Mouse (Mus musculus) gastrocnemius, adult 18-20 months (tissue): Measurements from ENCODE around the gene Cfap221. TPM values are rescaled to one million over a fixed set of nuclear protein-coding genes. Genes with fewer than 3 reads are reported as not detected.

ENCODE experiments used
- DNase-seq: peaks from one replicate; pipeline ENCODE4 v3.0.0; 2021; ENCODE audit warnings: low spot score
- total RNA-seq, 2 experiments: library from RNA; stranded (reverse); gene quantifications; 2 replicates each; pipeline ENCODE4 v1.2.3; 2021

Cfap221 gene
- total RNA-seq, 2 experiments from 2014 or later, result not detected

DNA sequence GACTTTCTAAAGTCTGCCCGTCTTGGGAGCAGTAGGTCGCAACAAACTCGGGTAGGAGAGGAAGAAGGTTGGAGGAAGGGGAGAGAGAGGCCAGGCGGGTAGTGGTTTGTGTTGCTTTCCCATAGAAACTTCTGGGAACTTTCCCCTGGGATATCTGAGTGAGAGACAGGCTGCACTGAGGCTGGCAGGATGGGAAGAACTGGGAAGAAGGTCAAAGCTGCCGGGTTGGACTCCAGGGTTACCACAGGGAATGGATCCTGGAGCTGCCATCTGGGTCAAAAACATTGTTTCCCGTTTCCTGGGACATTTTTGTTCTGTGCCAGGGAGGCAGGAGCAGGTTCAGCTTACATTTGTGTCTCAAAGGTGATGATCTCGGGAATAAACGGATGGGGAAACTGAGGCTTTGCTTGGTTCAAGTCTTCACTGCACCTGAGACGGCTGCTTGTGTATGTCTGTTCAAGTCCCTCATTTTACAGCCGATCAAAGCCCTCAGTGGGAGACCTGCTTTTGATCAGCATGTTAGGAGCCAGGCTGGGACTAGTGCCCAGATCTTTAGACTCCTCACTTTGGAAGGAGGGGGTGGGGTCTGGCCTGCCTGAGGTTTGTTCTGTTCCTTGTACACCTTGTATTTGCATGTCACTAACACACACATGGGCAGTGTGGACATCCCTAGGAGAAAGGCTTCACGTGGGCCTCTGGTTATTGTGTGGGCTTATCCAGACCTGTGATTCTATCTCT, 11.0 kb upstream of the Cfap221 start:
- no peak for DNase-seq

DNA sequence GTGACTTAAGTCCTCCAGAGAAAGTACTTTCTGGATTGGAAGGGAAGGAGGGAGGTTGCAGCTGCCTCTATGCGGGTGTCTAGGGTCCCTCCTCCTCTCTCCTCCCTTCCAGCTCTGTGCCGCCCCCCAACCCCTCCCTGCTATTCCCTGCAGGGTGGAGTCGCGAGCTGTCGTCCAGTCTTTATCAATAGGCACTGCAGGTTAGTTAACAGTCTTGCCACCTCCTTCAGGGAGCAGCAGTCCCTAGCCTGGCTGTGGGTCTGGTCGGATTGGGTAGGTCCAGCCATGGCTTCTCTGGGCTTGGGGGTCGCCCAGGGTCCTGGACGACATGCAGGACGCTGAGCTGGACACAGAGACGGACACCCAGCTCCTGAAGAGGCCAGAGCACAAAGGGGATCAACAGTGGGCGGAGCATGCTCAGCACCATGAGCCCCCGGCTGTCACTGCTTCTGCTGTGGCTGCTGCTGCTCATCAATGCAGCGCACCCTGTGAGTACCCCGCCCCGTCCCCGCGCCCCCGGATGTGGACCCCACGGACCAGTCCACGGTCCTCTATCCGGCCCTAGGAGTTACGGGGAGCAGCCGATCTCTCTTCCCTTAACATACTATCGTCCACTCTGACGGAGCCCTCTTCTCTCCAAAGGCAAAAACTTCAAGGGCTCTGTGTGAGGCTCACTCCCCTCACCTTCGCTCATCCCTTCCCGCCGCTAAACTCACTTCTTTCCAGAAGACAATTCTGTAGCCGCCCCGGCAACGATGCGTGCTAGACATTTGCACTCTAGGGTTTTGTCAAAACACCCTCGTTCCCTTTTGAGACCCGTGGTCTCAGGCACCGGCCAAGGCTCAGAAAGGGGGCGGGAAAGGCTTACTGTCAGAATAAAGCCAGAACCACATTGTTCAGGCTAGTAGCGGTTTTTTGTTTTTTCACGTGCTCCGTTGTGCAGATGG, 10.1 kb upstream of the Cfap221 start, which contains the start of gene Sctr:
Sctr (plus strand) TSS at position 51 of the 947 bp plus-strand sequence.
- DNase-seq, result no peak

DNA sequence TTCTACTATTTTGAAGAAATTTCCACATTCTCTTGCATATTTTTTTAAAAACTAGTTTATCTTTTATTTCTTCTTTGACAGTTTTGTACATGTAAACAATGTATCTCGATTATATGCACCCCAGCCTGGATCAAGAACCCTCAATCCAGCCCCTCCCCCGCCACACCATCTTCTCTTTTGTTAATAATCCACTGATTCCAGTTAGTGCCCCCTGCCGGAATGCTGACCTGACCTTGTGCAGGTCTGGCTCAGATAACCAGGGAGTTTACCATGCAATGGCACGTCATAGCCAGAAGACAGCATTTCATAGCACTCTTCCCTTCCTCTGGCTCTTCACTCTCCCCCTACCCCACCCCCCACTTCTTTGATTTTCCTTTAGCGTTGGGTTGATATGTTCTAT, 610 bp upstream of the Cfap221 start:
- DNase-seq, result no peak

DNA sequence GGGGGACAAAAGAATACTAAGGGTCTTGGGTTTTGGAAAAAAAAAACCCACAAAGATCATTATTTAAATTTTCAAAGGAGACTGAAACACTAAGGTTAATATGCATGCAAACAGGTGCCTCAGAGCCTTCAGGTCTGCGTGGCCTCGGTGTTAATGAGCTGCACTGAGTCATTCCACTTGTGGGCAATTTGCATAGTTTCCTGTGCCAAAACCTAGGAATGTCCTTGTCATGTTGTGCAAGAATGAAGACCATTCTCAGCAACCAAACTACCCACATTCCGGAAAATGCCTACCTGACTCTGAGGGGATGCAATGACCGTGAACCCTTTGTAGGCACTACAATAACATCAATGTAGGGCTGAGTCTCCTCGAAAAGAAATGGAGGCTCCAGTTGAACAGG, 10.5 kb downstream of the Cfap221 start:
- no peak for DNase-seq

DNA sequence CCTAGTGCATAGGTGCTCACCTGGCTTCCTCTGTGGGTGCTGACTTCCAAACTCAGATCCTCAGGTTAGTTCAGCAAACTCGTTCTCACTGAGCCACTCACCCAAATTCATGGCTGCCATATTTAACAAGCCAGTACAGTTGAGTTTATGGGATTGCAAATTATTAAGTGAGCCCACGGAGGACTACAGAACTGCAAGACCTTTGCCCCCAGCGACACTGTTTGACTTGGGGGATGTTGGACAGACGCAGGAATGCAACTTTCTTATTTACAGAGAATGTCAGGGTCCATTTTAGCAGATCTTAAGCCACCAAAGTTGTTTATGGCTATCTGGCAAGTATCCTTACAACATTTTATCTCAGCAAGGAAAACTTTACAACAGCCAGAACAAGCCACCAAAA, 21.9 kb downstream of the Cfap221 start:
- DNase-seq, result no peak

GRCm38 (mm10) chr1:119973117-119973516, 23.9 kb downstream of the Cfap221 start:
- DNase-seq, result no peak

GRCm38 (mm10) chr1:119965804-119966514, 31.1 kb downstream of the Cfap221 start:
- no peak for DNase-seq

- DNase-seq, result no peak
Observed at GRCm38 (mm10) chr1:119959920-119960319, 37.1 kb downstream of the Cfap221 start.

- DNase-seq, result no peak
Observed at GRCm38 (mm10) chr1:119959464-119959863, 37.6 kb downstream of the Cfap221 start.

GRCm38 (mm10) chr1:119957716-119958222, 39.3 kb downstream of the Cfap221 start:
- DNase-seq, result no peak

DNA sequence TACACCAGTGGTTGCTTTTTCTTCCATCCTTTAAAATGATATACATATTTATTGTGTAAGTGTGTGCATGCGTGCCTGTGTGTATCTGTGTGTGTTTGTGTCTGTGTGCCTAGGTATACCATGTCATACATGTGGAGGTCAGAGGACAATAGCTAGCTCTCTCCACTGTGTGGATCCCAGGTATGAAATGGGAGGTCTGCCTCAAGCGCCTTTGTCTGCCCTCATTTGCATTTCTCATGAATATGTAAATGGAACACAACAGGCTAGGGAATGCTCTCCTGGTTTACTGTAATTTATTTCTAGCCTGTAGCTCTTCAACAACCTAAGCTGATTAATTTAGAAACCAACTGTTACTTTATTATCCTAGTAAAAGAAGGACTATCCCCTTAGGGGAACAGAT, 42.4 kb downstream of the Cfap221 start:
- DNase-seq, result no peak

DNA sequence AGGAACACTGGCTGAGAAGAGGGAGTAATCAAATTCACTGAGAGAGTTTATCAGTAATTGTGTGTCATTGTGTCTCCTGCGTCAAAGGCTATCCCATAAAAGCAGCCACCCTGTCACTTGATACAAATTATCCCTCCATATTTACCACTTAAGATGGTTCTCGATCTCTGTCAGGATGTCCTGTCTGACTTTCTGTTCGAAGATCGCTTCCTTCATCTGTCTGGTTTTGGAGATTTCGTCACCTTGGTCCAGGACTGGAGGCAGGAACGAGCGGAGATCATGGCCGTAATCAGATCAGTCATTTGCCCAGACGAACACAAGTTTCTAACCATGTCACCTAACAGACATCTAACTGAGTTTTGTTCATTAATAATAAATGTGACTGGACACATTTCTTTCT, 43.6 kb downstream of the Cfap221 start:
- DNase-seq, result no peak

DNA sequence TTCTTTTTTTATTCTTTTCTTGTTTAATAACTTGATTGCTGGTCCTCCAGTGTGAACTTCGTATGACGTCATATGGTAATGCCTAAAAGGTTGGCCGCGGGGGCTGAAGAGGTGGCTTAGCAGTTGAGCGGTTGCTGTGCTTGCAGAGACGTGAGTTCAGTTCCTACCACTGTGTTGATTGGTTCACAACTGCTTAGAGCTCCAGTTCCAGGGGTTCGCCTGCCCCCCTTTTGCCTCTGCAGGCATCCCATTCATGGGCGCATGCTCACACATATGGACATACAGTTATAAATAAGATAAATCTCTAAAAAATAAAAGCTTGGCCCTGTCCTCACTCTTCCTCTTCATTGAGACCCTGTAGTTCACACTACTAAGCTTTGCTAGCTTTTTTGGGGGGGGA, 46.9 kb downstream of the Cfap221 start:
- DNase-seq, result no peak

GRCm38 (mm10) chr1:119936861-119937260, 60.2 kb downstream of the Cfap221 start:
- no peak for DNase-seq

- DNase-seq, result no peak
Observed at GRCm38 (mm10) chr1:119931421-119932150, 65.4 kb downstream of the Cfap221 start.

GRCm38 (mm10) chr1:119929715-119930114, 67.3 kb downstream of the Cfap221 start:
- peak; percentile 8 for DNase-seq

DNA sequence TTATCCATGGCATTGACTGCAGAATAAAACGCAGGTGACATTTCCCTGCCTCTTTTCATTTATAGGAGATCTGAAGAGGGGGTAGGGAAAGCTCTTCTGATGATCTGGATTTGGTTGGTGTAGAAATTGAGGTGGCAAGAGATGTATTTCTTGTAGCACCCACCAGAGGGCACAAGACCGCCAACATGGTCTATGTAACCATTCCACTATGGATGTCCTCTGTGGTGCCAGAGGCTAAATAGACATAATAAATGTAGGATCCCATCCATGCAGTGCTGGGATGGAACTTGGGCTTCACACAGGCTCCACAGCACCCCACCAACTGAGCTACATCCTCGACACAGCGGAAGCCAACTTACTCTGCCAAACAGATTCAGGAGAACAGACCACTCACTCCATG, 77.7 kb downstream of the Cfap221 start:
- DNase-seq, result no peak

GRCm38 (mm10) chr1:119916823-119917371, 80.1 kb downstream of the Cfap221 start:
- no peak for DNase-seq

DNA sequence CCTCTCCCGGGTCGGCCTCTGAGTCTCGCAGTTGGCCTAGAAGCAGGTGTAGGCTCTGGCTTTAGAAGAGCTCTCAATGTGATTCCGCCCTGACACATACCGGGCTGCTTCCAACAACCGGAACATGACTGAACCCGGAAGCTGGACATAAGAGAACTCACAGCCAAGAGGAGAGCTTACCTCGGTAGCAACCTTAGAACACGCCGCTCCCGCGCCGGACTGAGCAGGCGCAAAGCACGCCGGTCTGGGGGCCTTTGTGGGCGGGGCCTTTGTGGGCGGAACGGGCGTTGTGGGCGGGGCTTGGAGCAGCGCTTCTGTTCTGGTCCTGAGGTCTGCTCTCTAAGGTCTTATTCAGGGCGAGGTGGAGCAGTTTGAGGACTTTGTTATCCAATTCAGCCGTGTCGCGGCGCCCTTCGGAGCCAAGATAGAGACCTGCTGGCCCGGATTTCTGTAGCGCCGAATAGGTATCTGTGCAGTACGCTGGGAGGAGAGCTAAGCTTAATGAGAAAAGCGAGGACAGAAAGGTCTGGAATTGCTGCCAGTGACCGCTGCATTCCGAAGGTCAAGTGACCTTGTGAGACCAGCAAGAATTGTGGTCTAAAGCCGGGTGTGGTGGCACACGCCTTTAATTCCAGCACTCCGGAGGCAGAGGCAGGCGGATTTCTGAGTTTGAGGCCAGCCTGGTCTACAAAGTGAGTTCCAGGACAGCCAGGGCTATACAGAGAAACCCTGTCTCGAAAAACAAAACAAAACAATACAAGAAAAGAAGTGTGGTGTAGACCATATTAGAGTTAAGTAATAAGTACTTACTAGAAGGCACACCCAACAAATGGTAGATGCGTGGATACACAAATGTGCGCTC, 83.8 kb downstream of the Cfap221 start, which contains the start of gene Tmem177:
Tmem177 (minus strand) TSS at position 256 of the 862 bp plus-strand sequence.
- DNase-seq, result peak; percentile 96
